Mouse (Mus musculus): ENCODE results near the gene Obsl1.

GRCm38 (mm10) chr1:75530546-75530945 lies 24.3 kb upstream of the Obsl1 start:
- TF ChIP-seq MAX (IDR thresholded peaks at IDR 0.05; ENCODE audit: low read length): no peak
- no peak for TF ChIP-seq CTCF (IDR thresholded peaks at IDR 0.05 in 2 of 3, conservative IDR thresholded peaks at IDR 0.05 in 1 of 3; ENCODE audit: control insufficient read depth in 1 of 3, insufficient read depth in 1 of 3, low read depth in 2 of 3, low read length in 3 of 3, poor library complexity in 1 of 3, severe bottlenecking in 1 of 3)
- no peak for TF ChIP-seq POLR2A (IDR thresholded peaks at IDR 0.05; ENCODE audit: control insufficient read depth in 1 of 2, insufficient read depth in 1 of 2, low read depth in 1 of 2, low read length in 2 of 2, poor library complexity in 1 of 2)
- TF ChIP-seq TCF12 (IDR thresholded peaks at IDR 0.05; ENCODE audit: low read depth, low read length): no peak

All from MEL (cell line).